Mouse (Mus musculus) cerebellum, adult 11 months (tissue): ENCODE measurements around the gene Nipsnap1.
A peak's percentile ranks its signal among the peaks of the same experiment; 100 is the strongest.

Experiments
- DNase-seq: peaks from one replicate; pipeline ENCODE4 v3.0.0; 2022

Nipsnap1 gene

GRCm38 (mm10) chr11:4873755-4874475, at the start of gene Nipsnap1:
TSS of gene Nipsnap1 (plus strand) at chr11:4873951.
- peak; percentile 77 for DNase-seq

- no peak for DNase-seq
These were observed 47.5 kb upstream of the Nipsnap1 start for GRCm38 (mm10) chr11:4826152-4826778.

GRCm38 (mm10) chr11:4827340-4827739, 46.4 kb upstream of the Nipsnap1 start:
- DNase-seq: no peak

- no peak for DNase-seq
These were observed 45.8 kb upstream of the Nipsnap1 start for GRCm38 (mm10) chr11:4827916-4828315.

GRCm38 (mm10) chr11:4831066-4831465, 42.7 kb upstream of the Nipsnap1 start:
- DNase-seq: no peak

- DNase-seq: no peak
These were observed 40.3 kb upstream of the Nipsnap1 start for GRCm38 (mm10) chr11:4833295-4833939.

- no peak for DNase-seq
These were observed 38.3 kb upstream of the Nipsnap1 start for GRCm38 (mm10) chr11:4835436-4835835.

- peak; percentile 18 for DNase-seq
These were observed 37.0 kb upstream of the Nipsnap1 start for GRCm38 (mm10) chr11:4836755-4837154.

- no peak for DNase-seq
These were observed 36.4 kb upstream of the Nipsnap1 start for GRCm38 (mm10) chr11:4837342-4837741.

GRCm38 (mm10) chr11:4838235-4838634, 35.5 kb upstream of the Nipsnap1 start:
- DNase-seq: no peak

- no peak for DNase-seq
These were observed 32.7 kb upstream of the Nipsnap1 start for GRCm38 (mm10) chr11:4840942-4841526.

GRCm38 (mm10) chr11:4848483-4849248, 25.1 kb upstream of the Nipsnap1 start:
- peak; percentile 32 for DNase-seq

GRCm38 (mm10) chr11:4849258-4849943, 24.4 kb upstream of the Nipsnap1 start, which contains the start of gene Nf2:
TSS of gene Nf2 (minus strand) at chr11:4849536.
- DNase-seq: peak; percentile 97

GRCm38 (mm10) chr11:4850404-4850803, 23.3 kb upstream of the Nipsnap1 start:
- no peak for DNase-seq

- no peak for DNase-seq
These were observed 20.7 kb upstream of the Nipsnap1 start for GRCm38 (mm10) chr11:4853021-4853420.

- DNase-seq: no peak
These were observed 19.6 kb upstream of the Nipsnap1 start for GRCm38 (mm10) chr11:4854181-4854580.

- DNase-seq: no peak
These were observed 15.3 kb upstream of the Nipsnap1 start for GRCm38 (mm10) chr11:4858416-4858815.

GRCm38 (mm10) chr11:4860986-4861385, 12.8 kb upstream of the Nipsnap1 start:
- DNase-seq: no peak

- no peak for DNase-seq
These were observed 11.7 kb upstream of the Nipsnap1 start for GRCm38 (mm10) chr11:4861816-4862604.

GRCm38 (mm10) chr11:4862730-4863129, 11.0 kb upstream of the Nipsnap1 start:
- no peak for DNase-seq

GRCm38 (mm10) chr11:4865645-4866251, 8.0 kb upstream of the Nipsnap1 start:
- peak; percentile 37 for DNase-seq
